Mouse (Mus musculus) heart, adult 2 months (tissue): ENCODE measurements around the gene Rnf225.

Source experiments
- CTCF ChIP-seq: fragments of 200-600 bp; IDR thresholded peaks from 2 replicates; pipeline ENCODE4 v1.8.1; 2022; ENCODE audit warnings: antibody characterized with exemption, mild to moderate bottlenecking, moderate library complexity
- EP300 ChIP-seq: fragments of 200-500 bp; IDR thresholded peaks from 2 replicates; pipeline ENCODE4 v1.6.1; 2011; ENCODE audit warnings: low read depth, low read length, control low read depth; ENCODE audit not compliant: insufficient read depth

DNA sequence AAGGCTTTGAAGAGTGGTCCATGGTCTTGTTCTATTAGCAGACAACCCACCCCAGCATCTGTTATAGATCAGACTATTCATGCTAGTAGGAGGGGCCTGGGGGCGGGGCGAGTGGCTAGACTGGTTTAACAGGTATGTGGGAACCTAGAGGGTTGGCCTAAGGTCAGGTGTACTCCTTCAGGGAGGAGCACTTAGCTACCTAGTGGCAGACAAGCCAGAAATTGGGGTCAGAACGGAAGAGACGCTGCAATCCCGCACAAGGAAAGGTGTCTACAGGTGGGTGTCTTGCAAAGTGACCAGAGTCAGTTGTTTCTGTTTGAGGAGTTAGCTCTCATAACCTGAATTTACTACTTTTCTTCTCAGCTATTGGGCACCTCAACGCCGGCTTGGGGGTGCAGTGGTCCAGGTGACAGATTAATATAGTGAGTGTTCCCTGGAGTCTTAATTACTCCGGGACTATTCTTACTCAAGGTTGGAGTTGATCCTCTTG lies at the start of gene Rnf225:
- TF ChIP-seq EP300 (no peak), CTCF (no peak)
